Mouse (Mus musculus) adrenal gland, adult 18-20 months (tissue): ENCODE data around the gene Oas3. TPM values are rescaled to one million over a fixed set of nuclear protein-coding genes. Genes with fewer than 3 reads are reported as not detected.

Experiments used
- DNase-seq, 2 experiments: peaks; one replicate each; pipeline ENCODE4 v3.0.0; 2021 to 2022; ENCODE audit warnings: low spot score in 2 of 2
- total RNA-seq, 2 experiments: library from RNA; stranded (reverse); gene quantifications; 1 replicate in 1 of 2; 2 replicates in 1 of 2; pipeline ENCODE4 v1.2.3; 2021

Oas3 gene
- total RNA-seq, 2 experiments from 2014 or later = 0.50 to 0.64 TPM

DNA sequence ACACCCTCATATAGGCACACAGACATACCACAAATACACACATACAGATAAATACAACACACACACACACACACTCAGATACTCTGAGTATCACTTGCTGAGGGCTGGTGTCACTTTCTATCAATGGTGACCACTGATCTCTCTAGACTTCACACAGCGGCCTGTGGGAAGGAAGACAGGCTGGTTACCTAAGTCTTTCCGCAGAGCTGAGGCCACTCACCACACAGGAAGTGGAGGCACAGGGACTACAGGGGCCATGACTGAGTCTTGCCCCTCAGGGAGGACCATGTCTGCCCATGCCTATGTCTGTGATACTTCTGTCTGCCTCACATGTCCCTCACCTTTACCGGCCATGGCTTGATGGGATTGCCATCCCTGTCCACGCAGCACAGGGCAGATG, 23.2 kb downstream of the Oas3 start:
- no peak for DNase-seq

- DNase-seq = peak in 1 of 2 experiments; percentile 17
These were observed 24.7 kb downstream of the Oas3 start for GRCm38 (mm10) chr5:120752786-120753185.

GRCm38 (mm10) chr5:120751206-120751605, 26.3 kb downstream of the Oas3 start:
- DNase-seq = no peak

- DNase-seq = no peak
These were observed 27.8 kb downstream of the Oas3 start, which contains the start of gene Oas2 for GRCm38 (mm10) chr5:120749688-120750087. Gene Oas2, minus strand, starts transcription at chr5:120749853.

DNA sequence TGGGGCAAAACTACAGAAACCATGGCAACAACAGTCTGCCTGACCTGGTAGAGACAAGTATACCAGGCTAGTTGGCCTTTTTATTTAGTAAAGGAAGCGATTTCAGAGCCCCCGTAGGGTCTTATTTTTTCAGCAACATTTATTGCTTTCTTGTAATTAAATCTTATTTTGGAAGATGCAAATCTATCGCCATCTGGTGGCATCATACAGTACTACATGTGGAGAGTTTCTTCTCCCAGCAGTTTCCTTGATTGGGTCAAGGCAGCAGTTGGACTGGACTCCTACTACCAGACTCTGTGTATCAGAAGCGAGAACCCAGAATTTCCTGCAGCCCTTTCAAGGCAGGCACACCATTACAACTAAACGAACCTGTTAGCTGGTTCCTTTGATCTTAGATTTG, 31.0 kb downstream of the Oas3 start:
- DNase-seq = peak in 1 of 2 experiments; percentile 40

GRCm38 (mm10) chr5:120742125-120742524, 35.3 kb downstream of the Oas3 start:
- DNase-seq = peak in 1 of 2 experiments; percentile 22

DNA sequence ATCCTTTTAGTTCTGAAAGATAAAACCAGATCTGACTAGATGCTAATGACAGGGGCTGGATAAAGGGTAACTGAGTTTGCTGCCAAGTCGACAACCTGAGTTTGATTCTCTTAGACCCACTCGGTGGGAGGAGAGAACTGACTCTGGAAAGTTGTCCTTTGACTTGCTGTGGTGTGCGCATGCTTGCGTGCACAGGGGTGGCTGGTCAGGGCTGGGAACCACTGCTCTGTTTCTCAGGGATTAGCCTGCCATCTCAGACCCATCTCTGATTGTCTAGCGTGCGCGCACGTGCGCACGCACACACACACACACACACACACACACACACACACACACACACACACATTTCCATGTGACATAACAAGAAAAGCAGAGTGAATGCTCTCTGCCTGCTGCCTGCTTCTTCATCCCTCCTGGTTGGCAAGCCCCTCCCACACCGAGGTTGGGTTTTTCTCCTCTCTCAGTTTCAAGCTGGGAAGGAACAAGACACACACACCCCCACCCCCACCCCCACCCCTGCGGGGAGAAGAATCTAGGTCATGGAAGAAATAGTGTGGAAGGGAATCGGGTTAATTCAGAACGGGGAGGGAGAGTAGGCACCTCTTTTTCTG, 43.0 kb downstream of the Oas3 start:
- no peak for DNase-seq

DNA sequence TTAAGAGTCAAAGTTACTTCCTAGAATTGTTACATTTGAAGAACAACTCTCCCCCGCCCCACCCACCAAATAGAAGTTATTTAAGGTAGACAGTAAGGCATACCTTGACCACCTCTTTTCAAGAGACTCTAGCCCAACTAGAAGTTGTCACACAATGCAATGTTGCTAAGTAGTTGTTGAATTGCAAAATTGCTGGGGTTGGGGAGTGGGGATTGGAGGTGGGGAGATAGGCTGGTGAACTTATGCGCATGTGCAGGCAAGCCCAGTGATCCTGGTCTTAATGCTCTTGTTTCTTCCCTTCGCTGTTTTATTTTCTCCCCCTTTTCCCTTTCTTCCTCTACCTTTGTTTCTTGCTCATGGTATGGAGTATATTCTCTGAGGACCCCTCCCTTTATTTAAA, 43.8 kb downstream of the Oas3 start:
- no peak for DNase-seq

DNA sequence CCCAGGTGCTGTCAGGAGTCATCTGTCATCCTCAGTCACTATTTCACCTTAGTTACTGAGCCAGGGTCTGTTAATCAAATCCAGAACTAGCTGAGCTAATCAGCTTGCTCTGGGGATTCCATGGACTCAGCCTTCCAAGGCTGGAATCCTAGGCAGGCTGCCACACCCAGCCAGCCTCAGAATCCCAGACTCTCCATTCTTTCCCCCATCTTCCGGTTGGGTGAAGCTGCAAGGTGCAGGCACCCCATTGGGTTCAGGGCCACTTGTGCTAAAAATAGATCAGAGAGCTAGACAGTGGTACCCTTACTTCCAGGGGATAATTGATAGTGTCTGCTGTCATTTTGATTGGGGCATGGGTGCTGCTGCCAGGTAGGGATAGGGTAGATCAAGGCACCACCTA, 44.7 kb downstream of the Oas3 start:
- DNase-seq = no peak

DNA sequence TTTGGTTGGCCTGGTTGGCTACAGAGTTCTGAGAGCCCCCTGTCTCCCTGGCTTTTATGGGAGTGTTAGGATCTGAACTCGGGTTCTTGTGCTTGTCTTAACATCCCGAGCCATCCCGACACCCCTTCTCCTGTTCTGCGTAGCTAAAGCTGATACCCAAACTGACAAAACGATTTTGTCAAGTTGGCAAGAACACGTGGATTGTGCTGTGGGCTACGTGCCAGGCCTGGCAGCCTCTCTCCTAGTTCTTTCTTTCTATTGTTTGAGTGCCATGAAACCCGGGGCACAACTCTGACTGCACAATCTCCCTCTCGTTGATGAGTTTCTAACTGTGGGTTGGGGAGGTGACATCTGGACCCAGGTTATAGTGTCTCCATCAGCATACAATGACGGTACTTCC, 48.1 kb downstream of the Oas3 start:
- DNase-seq = no peak

GRCm38 (mm10) chr5:120725811-120726455, 51.5 kb downstream of the Oas3 start:
- DNase-seq = no peak

GRCm38 (mm10) chr5:120721005-120721404, 56.5 kb downstream of the Oas3 start:
- DNase-seq = no peak

- no peak for DNase-seq
These were observed 58.7 kb downstream of the Oas3 start for GRCm38 (mm10) chr5:120718600-120719378.

- DNase-seq = no peak
These were observed 60.3 kb downstream of the Oas3 start for GRCm38 (mm10) chr5:120717136-120717535.

DNA sequence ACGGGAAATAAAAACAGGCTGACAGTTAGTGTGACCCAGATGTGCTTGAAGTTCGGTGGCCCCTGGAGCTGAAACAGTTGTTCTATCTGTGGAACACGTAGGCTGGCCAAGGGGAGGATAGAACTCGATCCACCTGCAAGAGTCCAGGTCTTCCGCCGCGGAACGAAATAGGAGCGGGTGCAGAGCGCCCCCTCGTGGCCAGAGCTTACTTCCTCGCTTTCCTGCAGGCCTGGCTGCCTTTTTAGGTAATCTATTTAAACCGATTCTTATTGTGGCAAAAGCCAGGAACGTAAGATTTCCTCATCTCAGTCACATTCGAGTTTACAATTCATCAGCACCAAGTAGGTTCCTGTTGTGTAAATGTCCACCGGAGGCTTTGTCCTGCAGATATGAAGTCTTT, 63.1 kb downstream of the Oas3 start:
- peak; percentile 79 to 81 for DNase-seq

- no peak for DNase-seq
These were observed 64.7 kb downstream of the Oas3 start for GRCm38 (mm10) chr5:120712721-120713120.

- DNase-seq = no peak
These were observed 65.6 kb downstream of the Oas3 start, which contains the start of gene Dtx1 for GRCm38 (mm10) chr5:120711827-120712226. Gene Dtx1, minus strand, starts transcription at chr5:120711927.

- peak; percentile 62 to 68 for DNase-seq
These were observed 66.0 kb downstream of the Oas3 start for GRCm38 (mm10) chr5:120711416-120711815.

DNA sequence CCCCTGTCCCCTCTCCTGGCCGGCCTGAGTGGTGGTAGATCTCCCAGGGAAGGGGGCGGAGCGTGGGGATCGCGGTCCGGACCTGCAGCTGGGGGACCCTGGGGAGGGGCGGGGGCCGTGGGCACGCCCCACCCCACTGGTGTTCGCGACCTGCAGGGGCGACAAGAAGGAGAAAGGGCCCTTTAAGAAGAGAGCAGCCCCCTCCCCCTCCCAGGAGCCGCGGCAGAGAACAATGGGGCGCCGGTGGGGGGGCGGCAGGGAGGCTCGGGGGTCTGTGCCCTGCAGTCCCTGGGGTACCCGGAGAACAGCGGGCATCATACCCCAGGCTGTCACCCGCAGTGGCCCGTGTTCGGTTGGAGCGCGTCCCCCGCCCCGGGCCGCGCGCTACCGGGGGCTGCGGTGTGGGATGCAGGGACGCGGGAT, 66.6 kb downstream of the Oas3 start:
- no peak for DNase-seq

- peak in 1 of 2 experiments; percentile 36 for DNase-seq
These were observed 67.2 kb downstream of the Oas3 start for GRCm38 (mm10) chr5:120710161-120710825.

DNA sequence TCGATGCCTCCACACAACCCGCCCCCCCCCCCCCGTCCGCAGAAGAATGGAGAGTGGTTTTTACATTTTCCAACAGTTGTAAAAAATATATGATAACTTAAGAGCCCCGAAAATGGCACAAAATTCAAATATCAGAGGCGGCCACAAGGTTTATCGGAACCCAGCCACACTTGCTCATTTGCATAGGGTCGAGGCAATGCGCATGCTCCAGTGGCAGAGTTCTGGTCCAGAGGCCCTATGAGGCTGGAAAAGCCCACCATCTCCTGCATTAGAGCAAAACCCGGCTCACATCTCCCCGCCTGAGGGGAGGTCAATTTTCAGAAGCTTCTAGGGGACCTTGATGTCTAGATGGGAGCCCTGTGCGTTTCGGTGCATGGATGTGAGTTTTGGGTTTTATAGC, 70.5 kb downstream of the Oas3 start:
- DNase-seq = no peak
